Mouse (Mus musculus): ENCODE results near the gene Exoc2. TPM values are rescaled to one million over a fixed set of nuclear protein-coding genes. Genes with fewer than 3 reads are reported as not detected.

Gene Exoc2
- total RNA-seq, 1 experiment: 22.8 TPM

DNA sequence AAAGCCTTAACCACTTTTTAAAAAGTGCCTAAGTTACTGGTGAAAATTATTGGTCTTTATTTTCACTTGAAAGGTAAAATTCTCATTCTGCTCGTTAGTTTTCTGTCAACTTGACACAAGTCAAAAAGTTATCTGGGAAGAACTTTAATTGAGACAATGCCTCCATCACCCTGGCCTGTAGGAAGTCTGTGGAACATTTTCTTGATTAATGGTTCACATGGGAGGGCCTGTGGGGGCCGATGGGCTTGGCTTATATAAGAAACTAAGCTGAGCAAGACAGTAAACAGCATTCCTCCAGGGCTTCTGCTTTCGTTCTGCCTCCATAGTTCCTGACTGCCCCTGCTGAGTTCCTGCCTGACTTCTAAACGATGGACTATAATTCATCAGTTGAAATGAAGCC lies 81.6 kb downstream of the Exoc2 start:
- no peak for DNase-seq (ENCODE audit: low read depth, low spot score)
- TF ChIP-seq HCFC1 (IDR thresholded peaks at IDR 0.05; ENCODE audit: borderline replicate concordance, insufficient read depth, low read length) (no peak), ZNF384 (IDR thresholded peaks at IDR 0.05; ENCODE audit: low read depth, low read length) (no peak), ZC3H11A (IDR thresholded peaks at IDR 0.05; ENCODE audit: borderline replicate concordance, low read depth, low read length) (no peak)
- H3K9me3 ChIP-seq (ENCODE audit: control insufficient read depth, insufficient read depth, low read depth, low read length): no peaks in the 10 kb centered on the region
- no peaks in the 10 kb centered on the region for H3K36me3 ChIP-seq (ENCODE audit: control insufficient read depth, insufficient read depth, low read length, poor library complexity, severe bottlenecking)
- no peak overlapping the region for H3K27ac ChIP-seq (ENCODE audit: insufficient read depth, low read depth, low read length, poor library complexity, severe bottlenecking)
- no peak overlapping the region for H3K9ac ChIP-seq (ENCODE audit: insufficient read depth, low read depth, low read length, poor library complexity, severe bottlenecking)
- H3K4me1 ChIP-seq (ENCODE audit: control insufficient read depth in 2 of 2, insufficient read depth in 2 of 2, low read length in 2 of 2, poor library complexity in 1 of 2): peaks cover 0 to 2% of the 10 kb centered on the region in 2 experiments; a peak in 1 of 4 replicates
- in situ Hi-C loops (cut with MboI; ENCODE audit: low sequenced_read_pairs in 2 of 2, unreplicated experiment in 2 of 2): no loop called here
- no peak overlapping the region for H3K4me3 ChIP-seq (ENCODE audit: insufficient read depth in 1 of 2, low read depth in 1 of 2, low read length in 2 of 2, poor library complexity in 1 of 2, severe bottlenecking in 1 of 2)

DNA sequence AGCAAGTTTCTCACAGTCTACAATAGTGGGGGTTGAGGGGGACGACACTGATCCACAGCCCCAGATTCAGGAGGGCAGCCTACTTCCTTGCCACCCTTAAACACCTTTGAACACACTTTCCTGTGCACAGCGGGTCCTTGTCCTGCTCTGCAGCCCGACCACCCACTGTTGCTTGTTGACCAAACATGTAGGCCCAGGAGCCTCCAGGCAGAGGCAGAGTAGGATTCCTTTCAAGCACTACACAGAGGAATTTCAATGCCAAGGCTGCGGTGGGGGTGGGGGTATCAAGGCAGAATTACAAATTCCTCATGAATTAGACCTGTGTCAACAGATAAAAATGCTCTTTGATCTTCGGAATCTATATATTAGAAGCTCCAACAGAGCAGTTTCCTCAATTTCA lies 82.7 kb downstream of the Exoc2 start:
- DNase-seq (ENCODE audit: low read depth, low spot score): no peak
- H3K4me3 ChIP-seq (ENCODE audit: insufficient read depth in 1 of 2, low read depth in 1 of 2, low read length in 2 of 2, poor library complexity in 1 of 2, severe bottlenecking in 1 of 2): no peak overlapping the region
- in situ Hi-C loops (cut with MboI; ENCODE audit: low sequenced_read_pairs in 2 of 2, unreplicated experiment in 2 of 2): no loop called here

DNA sequence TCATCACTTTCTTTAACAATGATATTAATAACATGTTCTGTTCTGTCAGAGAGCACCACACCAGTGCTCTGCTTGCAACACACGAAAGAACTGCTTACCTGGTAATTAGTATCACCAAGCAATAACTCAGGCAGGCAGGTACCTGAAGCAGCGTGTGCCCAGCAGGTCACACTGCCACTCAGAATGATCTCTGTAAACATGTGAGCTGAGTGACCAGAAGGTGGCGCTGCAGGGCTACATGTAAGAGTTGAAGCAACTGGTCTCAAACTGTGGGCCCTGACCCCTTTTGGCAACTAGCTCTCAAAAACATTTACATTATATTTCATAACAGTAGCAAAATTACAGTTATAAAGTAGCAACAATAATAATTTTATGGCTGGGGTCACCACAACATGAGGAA lies 85.4 kb downstream of the Exoc2 start:
- Histone ChIP-seq H3K9me3 (ENCODE audit: control insufficient read depth, insufficient read depth, low read depth, low read length) (no peaks in the 10 kb centered on the region), H3K9ac (ENCODE audit: insufficient read depth, low read depth, low read length, poor library complexity, severe bottlenecking) (no peak overlapping the region), H3K4me3 (ENCODE audit: insufficient read depth in 1 of 2, low read depth in 1 of 2, low read length in 2 of 2, poor library complexity in 1 of 2, severe bottlenecking in 1 of 2) (no peak overlapping the region), H3K4me1 (ENCODE audit: control insufficient read depth in 2 of 2, insufficient read depth in 2 of 2, low read length in 2 of 2, poor library complexity in 1 of 2) (no peaks in the 10 kb centered on the region), H3K36me3 (ENCODE audit: control insufficient read depth, insufficient read depth, low read length, poor library complexity, severe bottlenecking) (peaks cover 2% of the 10 kb centered on the region; the same call in 1 of the 2 replicates), H3K27ac (ENCODE audit: insufficient read depth, low read depth, low read length, poor library complexity, severe bottlenecking) (no peak overlapping the region)
- DNase-seq (ENCODE audit: low read depth, low spot score): peak; percentile 70
- no peak for TF ChIP-seq MAFK (IDR thresholded peaks at IDR 0.05; ENCODE audit: insufficient read depth, low read depth, low read length)
- TF ChIP-seq HCFC1 (IDR thresholded peaks at IDR 0.05; ENCODE audit: borderline replicate concordance, insufficient read depth, low read length): no peak
- 0 out of 2 replicates have a peak, but pooled peaks have one; percentile 33 for TF ChIP-seq ZC3H11A (IDR thresholded peaks at IDR 0.05; ENCODE audit: borderline replicate concordance, low read depth, low read length)
- no peak for TF ChIP-seq ZNF384 (IDR thresholded peaks at IDR 0.05; ENCODE audit: low read depth, low read length)
- no peak for TF ChIP-seq CHD2 (IDR thresholded peaks at IDR 0.05; ENCODE audit: low read depth, low read length)
- in situ Hi-C loops (cut with MboI; ENCODE audit: low sequenced_read_pairs in 2 of 2, unreplicated experiment in 2 of 2): no loop called here

More for the DNA sequence above, 82.7 kb downstream of the Exoc2 start:
- H3K4me1 ChIP-seq (ENCODE audit: control insufficient read depth in 2 of 2, insufficient read depth in 2 of 2, low read length in 2 of 2, poor library complexity in 1 of 2): peaks cover 0 to 2% of the 10 kb centered on the region in 2 experiments; a peak in 1 of 4 replicates
- no peaks in the 10 kb centered on the region; the same call in 1 of the 2 replicates for H3K36me3 ChIP-seq (ENCODE audit: control insufficient read depth, insufficient read depth, low read length, poor library complexity, severe bottlenecking)
- no peak overlapping the region for H3K27ac ChIP-seq (ENCODE audit: insufficient read depth, low read depth, low read length, poor library complexity, severe bottlenecking)
- no peaks in the 10 kb centered on the region for H3K9me3 ChIP-seq (ENCODE audit: control insufficient read depth, insufficient read depth, low read depth, low read length)
- H3K9ac ChIP-seq (ENCODE audit: insufficient read depth, low read depth, low read length, poor library complexity, severe bottlenecking): no peak overlapping the region
- no peak for TF ChIP-seq MAFK (IDR thresholded peaks at IDR 0.05; ENCODE audit: insufficient read depth, low read depth, low read length)
- no peak for TF ChIP-seq HCFC1 (IDR thresholded peaks at IDR 0.05; ENCODE audit: borderline replicate concordance, insufficient read depth, low read length)
- TF ChIP-seq ZNF384 (IDR thresholded peaks at IDR 0.05; ENCODE audit: low read depth, low read length): no peak
- TF ChIP-seq CHD2 (IDR thresholded peaks at IDR 0.05; ENCODE audit: low read depth, low read length): no peak
- TF ChIP-seq ZC3H11A (IDR thresholded peaks at IDR 0.05; ENCODE audit: borderline replicate concordance, low read depth, low read length): no peak

DNA sequence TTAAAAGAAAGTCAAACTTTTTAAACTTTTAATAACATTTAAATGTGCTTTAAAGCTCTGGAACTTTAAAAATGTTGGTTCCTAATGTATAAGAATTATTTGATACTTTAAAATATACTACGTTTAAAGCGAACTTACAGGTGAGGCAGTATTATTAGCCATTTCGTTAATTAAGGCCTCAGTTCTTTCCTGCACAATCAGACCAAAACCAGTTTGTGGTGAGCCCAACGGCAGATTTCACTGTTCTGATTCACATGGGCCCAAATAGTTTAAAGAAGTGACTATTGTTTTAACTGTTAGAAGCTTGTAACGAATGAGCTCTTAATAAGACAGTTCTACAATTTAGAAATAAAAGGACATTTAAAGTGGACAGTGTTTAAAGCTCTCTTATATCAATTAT lies 93.6 kb downstream of the Exoc2 start:
- Histone ChIP-seq H3K4me1 (ENCODE audit: control insufficient read depth in 2 of 2, insufficient read depth in 2 of 2, low read length in 2 of 2, poor library complexity in 1 of 2) (0 out of 4 replicates have a peak, but pooled peaks cover 0 to 2% of the 10 kb centered on the region in 2 experiments), H3K36me3 (ENCODE audit: control insufficient read depth, insufficient read depth, low read length, poor library complexity, severe bottlenecking) (peaks cover 9% of the 10 kb centered on the region), H3K9me3 (ENCODE audit: control insufficient read depth, insufficient read depth, low read depth, low read length) (no peaks in the 10 kb centered on the region), H3K27ac (ENCODE audit: insufficient read depth, low read depth, low read length, poor library complexity, severe bottlenecking) (no peak overlapping the region), H3K9ac (ENCODE audit: insufficient read depth, low read depth, low read length, poor library complexity, severe bottlenecking) (no peak overlapping the region), H3K4me3 (ENCODE audit: insufficient read depth in 1 of 2, low read depth in 1 of 2, low read length in 2 of 2, poor library complexity in 1 of 2, severe bottlenecking in 1 of 2) (no peak overlapping the region)
- in situ Hi-C loops (cut with MboI; ENCODE audit: low sequenced_read_pairs in 2 of 2, unreplicated experiment in 2 of 2): no loop called here
- no peak for DNase-seq (ENCODE audit: low read depth, low spot score)
- TF ChIP-seq ZNF384 (IDR thresholded peaks at IDR 0.05; ENCODE audit: low read depth, low read length) (no peak), ZC3H11A (IDR thresholded peaks at IDR 0.05; ENCODE audit: borderline replicate concordance, low read depth, low read length) (no peak), CHD2 (IDR thresholded peaks at IDR 0.05; ENCODE audit: low read depth, low read length) (no peak), MAFK (IDR thresholded peaks at IDR 0.05; ENCODE audit: insufficient read depth, low read depth, low read length) (no peak), HCFC1 (IDR thresholded peaks at IDR 0.05; ENCODE audit: borderline replicate concordance, insufficient read depth, low read length) (no peak)

DNA sequence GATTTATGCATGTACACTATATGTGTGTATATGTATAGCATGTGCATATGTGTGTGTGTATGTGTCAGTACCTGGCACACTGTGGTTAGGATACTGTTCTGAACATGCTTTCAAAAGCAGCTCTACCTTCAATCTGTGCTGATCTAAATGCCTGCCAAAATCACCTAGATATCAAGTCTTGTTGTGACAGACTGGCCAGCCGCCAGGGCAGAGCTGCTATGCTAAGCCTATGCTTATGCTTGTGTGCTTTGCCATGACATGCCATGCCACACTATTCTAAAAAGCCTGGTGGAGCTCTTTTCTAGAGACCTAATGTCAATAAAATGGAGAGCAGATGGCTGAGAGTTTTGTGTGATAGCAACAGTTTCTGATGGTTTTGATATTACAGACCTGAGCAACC lies 94.0 kb downstream of the Exoc2 start:
- TF ChIP-seq HCFC1 (IDR thresholded peaks at IDR 0.05; ENCODE audit: borderline replicate concordance, insufficient read depth, low read length) (no peak), ZNF384 (IDR thresholded peaks at IDR 0.05; ENCODE audit: low read depth, low read length) (no peak), MAFK (IDR thresholded peaks at IDR 0.05; ENCODE audit: insufficient read depth, low read depth, low read length) (no peak), CHD2 (IDR thresholded peaks at IDR 0.05; ENCODE audit: low read depth, low read length) (no peak)
- Histone ChIP-seq H3K9ac (ENCODE audit: insufficient read depth, low read depth, low read length, poor library complexity, severe bottlenecking) (no peak overlapping the region), H3K27ac (ENCODE audit: insufficient read depth, low read depth, low read length, poor library complexity, severe bottlenecking) (no peak overlapping the region), H3K4me3 (ENCODE audit: insufficient read depth in 1 of 2, low read depth in 1 of 2, low read length in 2 of 2, poor library complexity in 1 of 2, severe bottlenecking in 1 of 2) (no peak overlapping the region), H3K4me1 (ENCODE audit: control insufficient read depth in 2 of 2, insufficient read depth in 2 of 2, low read length in 2 of 2, poor library complexity in 1 of 2) (0 out of 4 replicates have a peak, but pooled peaks cover 0 to 2% of the 10 kb centered on the region in 2 experiments), H3K9me3 (ENCODE audit: control insufficient read depth, insufficient read depth, low read depth, low read length) (no peaks in the 10 kb centered on the region), H3K36me3 (ENCODE audit: control insufficient read depth, insufficient read depth, low read length, poor library complexity, severe bottlenecking) (peaks cover 6% of the 10 kb centered on the region)
- in situ Hi-C loops (cut with MboI; ENCODE audit: low sequenced_read_pairs in 2 of 2, unreplicated experiment in 2 of 2): no loop called here
- DNase-seq (ENCODE audit: low read depth, low spot score): no peak

Measured in ES-E14 (cell line).